Mouse (Mus musculus) neural tube, embryonic 13.5 days (tissue): ENCODE measurements around the gene Zfp654. TPM values are rescaled to one million over a fixed set of nuclear protein-coding genes. Genes with fewer than 3 reads are reported as not detected.

Source experiments
- ATAC-seq: fragments of 200-750 bp; cut with Nextera tagmentation; 2 replicates; pipeline ENCODE4 v1.8.0; 2017; ENCODE audit warnings: low read depth, mild to moderate bottlenecking, moderate TSS enrichment, moderate library complexity
- H3K27ac ChIP-seq: fragments of 300-500 bp; sonication (generic); replicated peaks from 2 replicates; pipeline ENCODE4 v1.5.1; 2015; ENCODE audit warnings: moderate library complexity, mild to moderate bottlenecking, inconsistent platforms
- H3K27me3 ChIP-seq: fragments of 300-500 bp; sonication (generic); 2 replicates; pipeline ENCODE4 v1.6.1; 2015; ENCODE audit warnings: mild to moderate bottlenecking, inconsistent platforms
- H3K36me3 ChIP-seq: fragments of 300-500 bp; sonication (generic); 2 replicates; pipeline ENCODE4 v1.6.1; 2015; ENCODE audit warnings: mild to moderate bottlenecking, inconsistent platforms
- H3K4me1 ChIP-seq: fragments of 300-500 bp; sonication (generic); replicated peaks from 2 replicates; pipeline ENCODE4 v1.6.1; 2015; ENCODE audit warnings: inconsistent platforms
- H3K4me2 ChIP-seq: fragments of 300-500 bp; sonication (generic); 2 replicates; pipeline ENCODE4 v1.6.1; 2015; ENCODE audit warnings: inconsistent platforms, mild to moderate bottlenecking, moderate library complexity
- H3K4me3 ChIP-seq: fragments of 300-500 bp; sonication (generic); 2 replicates; pipeline ENCODE4 v1.5.1; 2015; ENCODE audit warnings: mild to moderate bottlenecking, inconsistent platforms
- H3K9ac ChIP-seq: fragments of 300-500 bp; sonication (generic); 2 replicates; pipeline ENCODE4 v1.6.1; 2015; ENCODE audit warnings: moderate library complexity, mild to moderate bottlenecking, inconsistent platforms
- H3K9me3 ChIP-seq: fragments of 300-500 bp; sonication (generic); 2 replicates; pipeline ENCODE4 v1.6.1; 2016; ENCODE audit warnings: inconsistent platforms
- WGBS: fragments of 180-500 bp; shearing (Covaris S2); methylation state at CpG from one replicate; pipeline ENCODE4 v1.1.7; 2015; 5-methylcytosine and 5-hydroxymethylcytosine counted together
- polyA plus RNA-seq: library from polyadenylated mRNA; unstranded; fragments of >200 nt; fragmentation: Nextera tagmentation; extraction: Ambion mirVana; gene quantifications from 2 replicates; pipeline ENCODE4 v1.2.1, GENCODE M21; 2015

Zfp654 gene
- polyA plus RNA-seq, 1 experiment from 2014 or later = 5.7 TPM

DNA sequence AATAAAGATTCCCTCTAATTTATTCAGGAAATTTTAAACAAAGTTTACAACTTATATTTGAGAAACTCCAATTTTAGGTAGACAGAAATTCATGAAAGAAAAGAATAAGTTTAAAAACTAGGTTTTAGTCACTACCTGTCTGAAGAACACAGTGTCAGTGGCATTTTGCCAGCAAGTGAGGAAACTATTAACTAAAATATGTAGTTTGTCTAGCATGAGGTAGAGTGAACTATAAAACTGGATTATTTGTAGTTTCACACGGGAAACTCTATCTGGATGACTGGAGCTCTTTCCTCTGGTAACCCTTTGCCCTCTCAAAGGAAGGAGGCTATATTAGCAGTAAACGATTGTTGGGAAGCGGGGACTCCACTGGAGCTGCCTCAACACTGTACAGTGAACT, 48.4 kb downstream of the Zfp654 start:
- Histone ChIP-seq H3K9me3 (no peaks in the 10 kb centered on the region), H3K27me3 (no peaks in the 10 kb centered on the region), H3K36me3 (peaks cover 13% of the 10 kb centered on the region), H3K4me2 (no peak overlapping the region), H3K9ac (no peak overlapping the region), H3K4me1 (no peaks in the 10 kb centered on the region), H3K27ac (no peak overlapping the region), H3K4me3 (no peak overlapping the region)
- no peak for ATAC-seq
- 84% methylated on average over 3 of the region's 3 CpGs for WGBS

- Histone ChIP-seq H3K27me3 (no peaks in the 10 kb centered on the region), H3K9ac (no peak overlapping the region), H3K4me2 (no peak overlapping the region), H3K4me1 (no peaks in the 10 kb centered on the region), H3K4me3 (no peak overlapping the region), H3K27ac (no peak overlapping the region), H3K36me3 (peaks cover 13% of the 10 kb centered on the region), H3K9me3 (no peaks in the 10 kb centered on the region)
- no peak for ATAC-seq
These were observed 49.8 kb downstream of the Zfp654 start for GRCm38 (mm10) chr16:64801638-64802037.

GRCm38 (mm10) chr16:64800393-64800792, 51.1 kb downstream of the Zfp654 start:
- no peak for ATAC-seq
- WGBS = 89% methylated on average over 5 of the region's 5 CpGs
- Histone ChIP-seq H3K27ac (no peak overlapping the region), H3K4me3 (no peak overlapping the region), H3K4me2 (no peak overlapping the region), H3K4me1 (no peaks in the 10 kb centered on the region), H3K9ac (no peak overlapping the region), H3K27me3 (no peaks in the 10 kb centered on the region), H3K36me3 (peaks cover 8% of the 10 kb centered on the region), H3K9me3 (no peaks in the 10 kb centered on the region)

GRCm38 (mm10) chr16:64794802-64795201, 56.6 kb downstream of the Zfp654 start:
- no peaks in the 10 kb centered on the region for H3K9me3 ChIP-seq
- H3K27me3 ChIP-seq = no peaks in the 10 kb centered on the region
- no peak for ATAC-seq
- no peak overlapping the region for H3K4me3 ChIP-seq
- no peak overlapping the region for H3K9ac ChIP-seq
- no peak overlapping the region for H3K4me2 ChIP-seq
- H3K27ac ChIP-seq = no peak overlapping the region
- H3K36me3 ChIP-seq = peaks cover 2% of the 10 kb centered on the region; the same call in 1 of the 2 replicates
- no peaks in the 10 kb centered on the region for H3K4me1 ChIP-seq
- WGBS = 92% methylated on average over 2 of the region's 2 CpGs

DNA sequence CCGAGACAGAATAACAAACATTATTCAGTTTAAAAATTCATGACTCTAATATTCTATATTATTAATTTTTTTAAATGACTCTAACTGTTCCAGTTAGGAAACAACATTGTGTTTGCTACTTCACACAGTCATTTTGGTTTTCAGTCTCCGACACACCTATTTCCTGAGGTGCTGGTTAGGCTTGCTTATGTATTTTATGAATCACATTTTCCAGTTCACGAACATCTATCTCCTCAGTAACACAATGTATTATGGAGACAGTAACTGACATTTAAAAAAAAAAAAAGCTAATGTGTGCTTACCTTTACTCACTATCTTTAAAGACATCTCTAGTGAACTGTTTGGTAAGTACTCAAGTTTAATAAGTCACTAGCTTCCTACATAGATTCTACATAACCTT, 61.7 kb downstream of the Zfp654 start:
- no peak for ATAC-seq
- no peak overlapping the region for H3K4me3 ChIP-seq
- H3K9ac ChIP-seq = no peak overlapping the region
- 97% methylated on average over 3 of the region's 3 CpGs for WGBS
- no peaks in the 10 kb centered on the region for H3K9me3 ChIP-seq
- H3K36me3 ChIP-seq = peaks cover 20% of the 10 kb centered on the region
- no peak overlapping the region for H3K4me2 ChIP-seq
- H3K4me1 ChIP-seq = no peaks in the 10 kb centered on the region
- no peak overlapping the region for H3K27ac ChIP-seq
- H3K27me3 ChIP-seq = no peaks in the 10 kb centered on the region

DNA sequence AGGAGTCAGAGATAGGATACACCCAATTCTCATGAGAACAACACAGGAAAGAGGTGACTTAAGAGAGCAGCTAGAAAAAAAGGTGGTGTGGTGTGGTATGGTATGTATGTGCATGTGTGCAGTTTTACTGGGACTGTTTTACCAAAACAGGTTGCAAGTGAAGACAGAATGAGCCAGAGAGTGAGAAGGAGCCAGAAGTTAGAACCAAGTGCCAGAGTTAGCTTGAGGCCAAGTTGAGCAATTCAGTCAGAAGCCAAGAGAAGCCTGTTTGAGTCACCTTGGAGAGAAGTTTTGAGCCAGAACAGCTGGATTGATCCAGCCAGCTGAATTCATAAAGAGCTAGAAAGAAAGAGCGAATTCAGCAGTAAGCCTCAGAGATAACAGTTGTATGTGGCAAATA, 75.9 kb downstream of the Zfp654 start:
- no peak overlapping the region for H3K4me3 ChIP-seq
- peaks cover 8% of the 10 kb centered on the region; the same call in 1 of the 2 replicates for H3K27me3 ChIP-seq
- no peak overlapping the region for H3K9ac ChIP-seq
- H3K36me3 ChIP-seq = peaks cover 6% of the 10 kb centered on the region; the same call in 1 of the 2 replicates
- H3K4me2 ChIP-seq = no peak overlapping the region
- no peak overlapping the region for H3K27ac ChIP-seq
- no peaks in the 10 kb centered on the region for H3K9me3 ChIP-seq
- H3K4me1 ChIP-seq = 0 out of 2 replicates have a peak, but pooled peaks cover 3% of the 10 kb centered on the region
- ATAC-seq = no peak
- WGBS = 82% methylated on average over 1 of the region's 1 CpGs

- H3K9ac ChIP-seq = peak overlapping the region; percentile 86; the same call in 1 of the 2 replicates
- no peaks in the 10 kb centered on the region for H3K9me3 ChIP-seq
- H3K4me2 ChIP-seq = peak overlapping the region; percentile 64
- H3K4me1 ChIP-seq = peaks cover 17% of the 10 kb centered on the region
- peak overlapping the region; percentile 88 for H3K4me3 ChIP-seq
- peaks cover 8% of the 10 kb centered on the region; the same call in 1 of the 2 replicates for H3K27me3 ChIP-seq
- H3K36me3 ChIP-seq = peaks cover 7% of the 10 kb centered on the region
- H3K27ac ChIP-seq = peak overlapping the region; percentile 90
- no peak for ATAC-seq
- WGBS = 76% methylated on average over 2 of the region's 2 CpGs
These were observed 80.0 kb downstream of the Zfp654 start for GRCm38 (mm10) chr16:64771431-64771818.

GRCm38 (mm10) chr16:64770521-64771430, 80.7 kb downstream of the Zfp654 start, which contains the start of gene 4930453N24Rik:
Gene 4930453N24Rik, minus strand, starts transcription at chr16:64771161.
- whole genome bisulfite sequencing = 2% methylated on average over 69 of the region's 72 CpGs
- H3K4me1 ChIP-seq = peaks cover 17% of the 10 kb centered on the region

DNA sequence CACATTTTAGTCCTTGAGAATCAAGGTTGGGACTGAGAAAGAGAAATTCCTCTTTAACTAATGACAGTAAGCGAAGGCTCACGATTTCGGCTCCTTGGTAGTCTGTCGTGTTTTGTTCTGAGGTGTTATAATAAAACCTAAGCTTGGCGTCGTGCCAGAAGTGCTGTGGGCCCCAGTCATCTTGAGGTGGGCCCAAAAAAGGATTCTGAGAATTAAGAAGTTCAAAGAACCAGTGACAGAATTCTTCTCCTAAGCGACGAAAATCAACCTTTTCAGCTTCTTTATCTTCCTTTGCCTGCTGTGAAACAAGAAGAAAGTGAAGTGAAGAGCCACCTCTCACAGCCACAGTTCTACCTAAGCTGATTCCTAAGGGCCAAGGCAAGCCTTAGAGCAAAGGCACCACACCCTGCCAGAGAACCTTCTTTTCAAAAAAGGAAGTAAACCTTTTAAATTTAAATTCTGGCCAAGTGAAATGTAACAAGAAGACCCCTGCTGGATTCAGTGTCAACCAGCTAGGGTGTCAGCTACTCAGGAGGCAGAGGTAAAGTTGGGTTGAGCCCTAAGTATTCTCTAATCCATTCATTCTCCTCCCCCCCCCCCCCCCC, 84.7 kb downstream of the Zfp654 start:
- H3K27ac ChIP-seq = no peak overlapping the region
- H3K4me3 ChIP-seq = no peak overlapping the region
- H3K9ac ChIP-seq = no peak overlapping the region
- ATAC-seq = no peak
- peaks cover 45% of the 10 kb centered on the region for H3K36me3 ChIP-seq
- no peaks in the 10 kb centered on the region for H3K27me3 ChIP-seq
- peaks cover 10% of the 10 kb centered on the region for H3K9me3 ChIP-seq
- H3K4me2 ChIP-seq = no peak overlapping the region
- WGBS = 96% methylated on average over 8 of the region's 8 CpGs
- H3K4me1 ChIP-seq = peaks cover 17% of the 10 kb centered on the region

More at GRCm38 (mm10) chr16:64770521-64771430, 80.7 kb downstream of the Zfp654 start, which contains the start of gene 4930453N24Rik:
- Histone ChIP-seq H3K4me3 (peak within 1 kb of the TSS; percentile 88), H3K27ac (peak within 1 kb of the TSS; percentile 90), H3K27me3 (peaks cover 8% of the 10 kb centered on the region; the same call in 1 of the 2 replicates), H3K9me3 (no peaks in the 10 kb centered on the region), H3K36me3 (peaks cover 13% of the 10 kb centered on the region), H3K9ac (peak within 1 kb of the TSS; percentile 86), H3K4me2 (peak within 1 kb of the TSS; percentile 64)
- ATAC-seq = peak; percentile 98

GRCm38 (mm10) chr16:64759245-64759626, 92.2 kb downstream of the Zfp654 start:
- no peak for ATAC-seq
- Histone ChIP-seq H3K36me3 (peaks cover 21% of the 10 kb centered on the region), H3K27me3 (no peaks in the 10 kb centered on the region), H3K9me3 (peaks cover 10% of the 10 kb centered on the region), H3K4me3 (no peak overlapping the region), H3K27ac (no peak overlapping the region), H3K9ac (no peak overlapping the region), H3K4me2 (no peak overlapping the region), H3K4me1 (no peaks in the 10 kb centered on the region)
- 88% methylated on average over 1 of the region's 1 CpGs for WGBS

DNA sequence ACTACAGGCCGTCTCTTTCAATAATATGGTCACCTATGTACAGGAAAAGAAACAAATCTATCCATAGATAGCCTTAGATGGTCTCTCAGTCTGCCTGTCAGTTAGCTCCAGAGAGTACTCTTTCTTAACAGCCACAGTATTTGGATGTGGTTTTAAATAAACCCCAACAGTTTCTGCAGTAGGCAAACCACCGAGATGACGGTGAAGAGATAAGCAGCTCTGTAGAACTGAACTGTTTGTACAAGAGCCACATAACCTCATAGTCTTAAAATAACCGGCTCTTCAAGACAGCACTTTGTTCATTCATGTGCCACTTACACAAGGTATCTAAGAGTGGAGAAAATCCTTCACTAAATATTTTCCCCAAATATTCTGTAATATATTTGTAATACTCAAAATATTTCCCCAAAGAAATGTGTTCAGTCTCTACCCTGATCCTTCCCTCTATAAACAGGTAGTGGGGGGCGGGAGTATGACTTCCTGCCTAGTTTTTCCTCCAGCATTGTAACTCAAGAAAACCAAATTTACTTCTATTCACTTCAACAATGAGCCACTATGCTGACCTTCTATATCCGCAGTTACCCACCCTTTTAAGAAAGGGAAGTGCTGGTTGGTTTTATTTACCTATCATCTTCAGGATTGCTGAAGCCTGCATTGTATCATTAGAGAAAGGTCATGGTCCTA, 92.7 kb downstream of the Zfp654 start:
- Histone ChIP-seq H3K36me3 (peaks cover 18% of the 10 kb centered on the region), H3K9ac (no peak overlapping the region), H3K27ac (no peak overlapping the region), H3K9me3 (peaks cover 10% of the 10 kb centered on the region), H3K4me1 (no peaks in the 10 kb centered on the region), H3K27me3 (no peaks in the 10 kb centered on the region), H3K4me3 (no peak overlapping the region), H3K4me2 (no peak overlapping the region)
- ATAC-seq = no peak
- 92% methylated on average over 6 of the region's 6 CpGs for WGBS
